Mouse (Mus musculus): ENCODE measurements around the gene Gm609. TPM values are rescaled to one million over a fixed set of nuclear protein-coding genes. Genes with fewer than 3 reads are reported as not detected.
A peak's percentile ranks its signal among the peaks of the same experiment; 100 is the strongest.

Gm609 gene
- polyA plus RNA-seq, 1 experiment = 0.40 TPM

GRCm38 (mm10) chr16:45365353-45365752, 127.4 kb downstream of the Gm609 start:
- TF ChIP-seq POLR2A (IDR thresholded peaks at IDR 0.05; ENCODE audit: extremely low read depth, insufficient read depth, low read length) = no peak
- Histone ChIP-seq H3K4me1 (ENCODE audit: control insufficient read depth, insufficient read depth, low read length) (no peaks in the 10 kb centered on the region), H3K27ac (ENCODE audit: insufficient read depth, low read length) (no peak overlapping the region), H3K4me3 (ENCODE audit: insufficient read depth, low read length) (no peak overlapping the region)

GRCm38 (mm10) chr16:45364627-45365026, 128.1 kb downstream of the Gm609 start:
- TF ChIP-seq CTCF (IDR thresholded peaks at IDR 0.05; ENCODE audit: extremely low read depth, insufficient read depth, low read length) = no peak

GRCm38 (mm10) chr16:45363480-45364045, 129.2 kb downstream of the Gm609 start:
- no peak for TF ChIP-seq CTCF (IDR thresholded peaks at IDR 0.05; ENCODE audit: extremely low read depth, insufficient read depth, low read length)
- TF ChIP-seq POLR2A (IDR thresholded peaks at IDR 0.05; ENCODE audit: extremely low read depth, insufficient read depth, low read length) = no peak

More at GRCm38 (mm10) chr16:45364627-45365026, 128.1 kb downstream of the Gm609 start:
- Histone ChIP-seq H3K4me1 (ENCODE audit: control insufficient read depth, insufficient read depth, low read length) (no peaks in the 10 kb centered on the region), H3K27ac (ENCODE audit: insufficient read depth, low read length) (no peak overlapping the region), H3K4me3 (ENCODE audit: insufficient read depth, low read length) (no peak overlapping the region)

More at GRCm38 (mm10) chr16:45363480-45364045, 129.2 kb downstream of the Gm609 start:
- no peaks in the 10 kb centered on the region for H3K4me1 ChIP-seq (ENCODE audit: control insufficient read depth, insufficient read depth, low read length)
- H3K4me3 ChIP-seq (ENCODE audit: insufficient read depth, low read length) = no peak overlapping the region
- H3K27ac ChIP-seq (ENCODE audit: insufficient read depth, low read length) = peak overlapping the region; percentile 91; the same call in 1 of the 2 replicates

Other genes with a start within 250 kb of the Gm609 start
- 101 and 102 TPM in 2 replicates for gene Cd200, start 83.9 kb downstream of the Gm609 start, polyA plus RNA-seq (2012; rRNA removed)
- not detected in 2 replicates for gene Gm17783, start 39.1 kb upstream of the Gm609 start, polyA plus RNA-seq (2012; rRNA removed)
- not detected in 2 replicates for gene Slc9c1, start 42.3 kb upstream of the Gm609 start, polyA plus RNA-seq (2012; rRNA removed)
- not detected in 2 replicates for gene Gcsam, start 117.4 kb upstream of the Gm609 start, polyA plus RNA-seq (2012; rRNA removed)
- gene BC016579, start 161.1 kb upstream of the Gm609 start, polyA plus RNA-seq (2012; rRNA removed) = 0.45 and 0.52 TPM in 2 replicates
- 4.4 TPM in 2 replicates for gene Tmprss7, start 200.7 kb upstream of the Gm609 start, polyA plus RNA-seq (2012; rRNA removed)
- 615 and 624 TPM in 2 replicates for gene Tagln3, start 231.6 kb upstream of the Gm609 start, polyA plus RNA-seq (2012; rRNA removed)
- gene Abhd10, start 250.0 kb upstream of the Gm609 start, polyA plus RNA-seq (2012; rRNA removed) = 24.0 and 24.1 TPM in 2 replicates

Measured in cortical plate, adult 2 months (tissue).